Mouse (Mus musculus): ENCODE results near the gene Epn2.

- TF ChIP-seq CTCF (IDR thresholded peaks at IDR 0.05; ENCODE audit: borderline replicate concordance, insufficient read depth, low read depth, low read length) (no peak), POLR2A (IDR thresholded peaks at IDR 0.05; ENCODE audit: borderline replicate concordance, insufficient read depth, low read length) (no peak)
Observed at GRCm38 (mm10) chr11:61559572-61559971, 19.9 kb downstream of the Epn2 start.
